Mouse (Mus musculus) cortical plate, adult 2 months (tissue): ENCODE data around the gene Myo1g.

ENCODE experiments used
- CTCF ChIP-seq: fragments of 200-500 bp; IDR thresholded peaks from 2 replicates; pipeline ENCODE4 v1.5.1; 2011; ENCODE audit warnings: mild to moderate bottlenecking, control low read depth, low read length; ENCODE audit not compliant: insufficient read depth; ENCODE audit errors: extremely low read depth
- POLR2A ChIP-seq: fragments of 200-500 bp; IDR thresholded peaks from 2 replicates; pipeline ENCODE4 v1.6.1; 2011; ENCODE audit warnings: mild to moderate bottlenecking, low read length, control low read depth; ENCODE audit not compliant: insufficient read depth; ENCODE audit errors: extremely low read depth

GRCm38 (mm10) chr11:6562359-6562758, 41.6 kb upstream of the Myo1g start:
- TF ChIP-seq POLR2A (no peak), CTCF (no peak)
